Mouse (Mus musculus) kidney, embryonic 14.5 days (tissue): ENCODE results near the gene Rbms3. TPM values are rescaled to one million over a fixed set of nuclear protein-coding genes. Genes with fewer than 3 reads are reported as not detected.

Source experiments
- ATAC-seq: fragments of 200-750 bp; cut with Nextera tagmentation; 2 replicates; pipeline ENCODE4 v1.8.0; 2017; ENCODE audit warnings: moderate number of reproducible peaks, mild to moderate bottlenecking, moderate TSS enrichment, moderate library complexity; ENCODE audit not compliant: low FRiP score, low TSS enrichment
- H3K27ac ChIP-seq: fragments of 300-500 bp; sonication (generic); 2 replicates; pipeline ENCODE4 v1.5.1; 2014; ENCODE audit warnings: low read depth, mild to moderate bottlenecking, low read length, moderate library complexity, mixed read lengths
- H3K27me3 ChIP-seq: fragments of 300-500 bp; sonication (generic); 2 replicates; pipeline ENCODE4 v1.6.1; 2014; ENCODE audit warnings: mild to moderate bottlenecking, low read length; ENCODE audit not compliant: control insufficient read depth, insufficient read depth
- H3K36me3 ChIP-seq: fragments of 300-500 bp; sonication (generic); 2 replicates; pipeline ENCODE4 v1.6.1; 2014; ENCODE audit warnings: low read length, mixed read lengths; ENCODE audit not compliant: control insufficient read depth, insufficient read depth
- H3K4me1 ChIP-seq: fragments of 300-500 bp; sonication (generic); 2 replicates; pipeline ENCODE4 v1.6.1; 2014; ENCODE audit warnings: low read length, mixed read lengths; ENCODE audit not compliant: control insufficient read depth, insufficient read depth
- H3K4me2 ChIP-seq: fragments of 300-500 bp; sonication (generic); replicated peaks from 2 replicates; pipeline ENCODE4 v1.6.1; 2014; ENCODE audit warnings: low read depth, mild to moderate bottlenecking, low read length
- H3K4me3 ChIP-seq: fragments of 300-500 bp; sonication (generic); 2 replicates; pipeline ENCODE4 v1.5.1; 2014; ENCODE audit warnings: mild to moderate bottlenecking, low read length
- H3K9ac ChIP-seq: fragments of 300-500 bp; sonication (generic); 2 replicates; pipeline ENCODE4 v1.6.1; 2014; ENCODE audit warnings: low read depth, mild to moderate bottlenecking, low read length, moderate library complexity
- H3K9me3 ChIP-seq: fragments of 300-500 bp; sonication (generic); 2 replicates; pipeline ENCODE4 v1.6.1; 2016; ENCODE audit warnings: low read length; ENCODE audit not compliant: control insufficient read depth
- WGBS: fragments of 180-500 bp; shearing (Covaris S2); extraction: QIAGEN DNeasy Blood & Tissue Kit; methylation state at CpG from one replicate; pipeline ENCODE4 v1.1.7; 2014; 5-methylcytosine and 5-hydroxymethylcytosine counted together
- polyA plus RNA-seq: library from polyadenylated mRNA; unstranded; fragments of >200 nt; fragmentation: Nextera tagmentation; extraction: Ambion mirVana; gene quantifications from 2 replicates; pipeline ENCODE4 v1.2.1, GENCODE M21; 2014

Rbms3 gene
- polyA plus RNA-seq, 1 experiment from 2014 or later: 73.4 TPM

DNA sequence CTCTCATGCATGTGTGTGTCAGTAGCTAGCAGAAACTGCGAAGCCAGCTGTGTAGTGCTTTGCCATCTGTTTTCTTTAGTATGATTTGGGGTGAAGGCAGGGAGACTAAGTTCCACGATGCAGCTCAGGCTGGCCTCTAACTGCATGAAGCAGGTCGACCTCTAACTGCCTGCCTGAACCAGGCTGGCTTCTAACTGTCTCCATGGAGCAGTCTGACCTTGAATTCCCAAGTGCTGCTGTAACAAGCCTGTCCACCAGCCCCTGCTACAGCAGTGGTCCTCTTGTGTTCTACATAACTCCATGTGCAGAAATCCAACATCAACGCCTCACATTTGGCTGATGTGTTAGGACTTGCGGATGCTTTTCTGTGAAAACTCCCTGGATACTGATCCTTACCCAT lies 1009.3 kb downstream of the Rbms3 start:
- H3K27ac ChIP-seq: no peak overlapping the region

DNA sequence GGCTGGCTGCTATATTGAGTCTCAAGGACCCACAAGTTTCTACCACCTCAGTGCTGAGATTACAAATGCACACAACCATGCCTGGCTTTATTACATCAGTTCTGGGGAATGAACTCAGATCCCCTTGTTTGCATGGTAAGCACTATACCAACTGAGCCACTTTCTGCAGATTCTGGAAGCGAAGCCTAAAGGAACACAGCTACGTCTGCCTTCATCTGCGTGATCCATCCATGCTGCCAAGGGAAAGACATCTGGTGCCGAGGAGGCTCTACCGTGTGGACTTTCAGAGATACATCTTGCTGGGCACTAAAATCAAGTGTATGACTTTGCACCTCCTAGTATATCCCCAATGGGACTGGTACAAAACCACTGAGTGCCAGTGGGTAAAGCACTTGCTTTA lies 1010.8 kb downstream of the Rbms3 start:
- H3K4me1 ChIP-seq: no peaks in the 10 kb centered on the region
- H3K4me2 ChIP-seq: no peak overlapping the region
- H3K36me3 ChIP-seq: no peaks in the 10 kb centered on the region
- WGBS: 95% methylated on average over 5 of the region's 5 CpGs
- no peak overlapping the region for H3K27ac ChIP-seq
- no peaks in the 10 kb centered on the region for H3K27me3 ChIP-seq
- H3K9ac ChIP-seq: no peak overlapping the region
- no peak overlapping the region for H3K4me3 ChIP-seq
- no peaks in the 10 kb centered on the region for H3K9me3 ChIP-seq
- no peak for ATAC-seq

More for the DNA sequence above, 1009.3 kb downstream of the Rbms3 start:
- WGBS: 77% methylated on average over 5 of the region's 5 CpGs
- Histone ChIP-seq H3K36me3 (no peaks in the 10 kb centered on the region), H3K9ac (no peak overlapping the region), H3K9me3 (no peaks in the 10 kb centered on the region), H3K27me3 (no peaks in the 10 kb centered on the region), H3K4me2 (no peak overlapping the region), H3K4me3 (no peak overlapping the region), H3K4me1 (no peaks in the 10 kb centered on the region)
- no peak for ATAC-seq

DNA sequence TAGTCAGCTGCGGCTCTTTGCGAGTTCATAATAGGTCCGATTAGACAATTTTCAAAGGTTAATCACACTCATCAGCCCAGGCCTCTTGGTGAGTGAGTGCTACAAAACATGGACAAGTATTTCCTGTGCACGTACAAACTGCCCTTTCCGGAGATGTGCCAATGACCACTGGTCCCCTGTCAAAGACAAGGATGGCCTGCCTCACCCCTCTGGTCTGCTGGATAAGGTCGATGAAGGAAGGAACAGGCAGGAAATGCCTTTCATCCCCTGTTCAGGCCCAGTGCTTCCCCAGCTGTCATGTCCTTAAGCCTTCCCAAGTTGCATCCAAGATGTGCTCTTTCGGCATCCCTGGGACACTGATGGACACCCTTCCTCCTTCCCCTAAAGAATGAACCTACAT lies 1016.4 kb downstream of the Rbms3 start:
- Histone ChIP-seq H3K9ac (no peak overlapping the region), H3K9me3 (no peaks in the 10 kb centered on the region), H3K4me1 (no peaks in the 10 kb centered on the region), H3K4me3 (no peak overlapping the region), H3K4me2 (no peak overlapping the region), H3K27ac (no peak overlapping the region), H3K36me3 (no peaks in the 10 kb centered on the region), H3K27me3 (no peaks in the 10 kb centered on the region)
- 79% methylated on average over 7 of the region's 7 CpGs for WGBS
- ATAC-seq: no peak

- Histone ChIP-seq H3K4me1 (no peaks in the 10 kb centered on the region), H3K27ac (no peak overlapping the region), H3K9me3 (no peaks in the 10 kb centered on the region), H3K4me3 (no peak overlapping the region), H3K9ac (no peak overlapping the region), H3K27me3 (no peaks in the 10 kb centered on the region), H3K4me2 (no peak overlapping the region), H3K36me3 (no peaks in the 10 kb centered on the region)
- 97% methylated on average over 10 of the region's 10 CpGs for WGBS
- no peak for ATAC-seq
Observed at GRCm38 (mm10) chr9:116596046-116596445, 1033.7 kb downstream of the Rbms3 start.

GRCm38 (mm10) chr9:116592486-116592885 lies 1037.2 kb downstream of the Rbms3 start:
- H3K4me1 ChIP-seq: no peaks in the 10 kb centered on the region
- H3K4me3 ChIP-seq: no peak overlapping the region
- no peak overlapping the region for H3K9ac ChIP-seq
- H3K27me3 ChIP-seq: no peaks in the 10 kb centered on the region
- H3K4me2 ChIP-seq: no peak overlapping the region
- peaks cover 8% of the 10 kb centered on the region; the same call in 1 of the 2 replicates for H3K9me3 ChIP-seq
- ATAC-seq: no peak
- WGBS: 74% methylated on average over 4 of the region's 4 CpGs
- no peak overlapping the region for H3K27ac ChIP-seq
- no peaks in the 10 kb centered on the region for H3K36me3 ChIP-seq

DNA sequence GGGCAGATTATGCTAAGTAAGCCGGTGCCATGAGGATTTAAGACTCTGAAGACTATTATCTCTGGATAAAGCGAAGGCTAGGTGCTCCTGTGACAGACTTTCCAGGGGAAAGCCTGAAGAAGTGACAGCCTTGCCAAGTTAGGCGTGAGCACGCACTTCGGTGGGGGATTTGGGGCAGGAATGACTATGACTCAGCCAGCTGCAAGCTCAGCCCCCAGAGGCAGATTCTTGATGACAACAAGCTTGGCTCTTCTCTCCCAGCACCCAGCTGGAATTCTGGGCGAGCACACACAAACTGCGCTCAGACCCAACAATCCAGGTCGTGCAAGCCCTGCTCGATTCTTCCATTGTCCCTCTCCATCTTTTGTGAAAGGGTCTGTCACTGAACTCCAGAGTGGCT lies 1038.6 kb downstream of the Rbms3 start:
- WGBS: 97% methylated on average over 9 of the region's 9 CpGs
- Histone ChIP-seq H3K27ac (no peak overlapping the region), H3K9ac (no peak overlapping the region), H3K9me3 (peaks cover 8% of the 10 kb centered on the region; the same call in 1 of the 2 replicates), H3K4me2 (no peak overlapping the region), H3K4me1 (no peaks in the 10 kb centered on the region), H3K4me3 (no peak overlapping the region), H3K27me3 (no peaks in the 10 kb centered on the region), H3K36me3 (no peaks in the 10 kb centered on the region)
- ATAC-seq: no peak

DNA sequence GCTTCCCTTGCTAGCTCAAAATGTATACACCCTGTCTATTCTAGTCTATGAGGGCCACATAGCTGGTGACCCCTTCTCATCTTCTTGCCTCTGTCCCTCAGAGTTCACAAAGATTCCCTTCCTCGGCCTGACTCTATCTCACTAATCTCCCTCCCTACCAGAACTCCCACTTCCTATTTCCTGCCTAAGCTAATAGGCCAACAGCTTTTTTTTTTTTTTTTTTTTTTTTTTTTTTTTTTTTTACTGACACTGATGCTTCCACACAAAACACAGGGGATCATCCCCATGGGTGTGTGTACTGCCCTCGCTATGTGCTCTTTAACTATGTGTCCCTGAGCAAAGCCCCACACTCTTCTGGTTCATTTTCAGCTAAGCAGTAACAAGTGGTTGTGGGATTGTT lies 1060.0 kb downstream of the Rbms3 start:
- WGBS: 64% methylated on average over 2 of the region's 2 CpGs
- H3K4me1 ChIP-seq: no peaks in the 10 kb centered on the region

GRCm38 (mm10) chr9:116566711-116567110 lies 1063.0 kb downstream of the Rbms3 start:
- ATAC-seq: no peak
- no peak overlapping the region for H3K9ac ChIP-seq
- 90% methylated on average over 7 of the region's 7 CpGs for WGBS

More for the DNA sequence above, 1060.0 kb downstream of the Rbms3 start:
- H3K27ac ChIP-seq: no peak overlapping the region
- no peak overlapping the region for H3K4me3 ChIP-seq
- H3K27me3 ChIP-seq: no peaks in the 10 kb centered on the region
- ATAC-seq: no peak
- H3K9me3 ChIP-seq: no peaks in the 10 kb centered on the region
- no peak overlapping the region for H3K9ac ChIP-seq
- H3K4me2 ChIP-seq: no peak overlapping the region
- no peaks in the 10 kb centered on the region for H3K36me3 ChIP-seq

DNA sequence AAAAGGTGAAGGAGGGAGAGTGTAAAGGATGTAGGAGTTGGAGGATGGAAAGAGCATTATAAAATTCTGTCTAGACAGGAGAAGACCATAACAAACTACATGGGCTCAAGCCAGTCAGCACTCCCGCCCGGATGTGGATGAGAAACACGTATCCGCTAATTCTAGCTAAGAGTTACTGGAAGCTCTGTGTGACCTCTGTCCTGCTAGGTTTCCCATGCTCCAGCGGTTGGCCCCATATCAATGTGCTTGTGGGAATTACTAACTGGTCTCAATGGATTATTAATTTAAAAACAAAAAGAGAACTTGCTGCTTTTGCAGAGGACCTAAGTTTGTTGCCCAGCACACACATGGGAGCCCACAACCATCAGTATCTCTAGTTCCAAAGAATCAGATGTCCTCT lies 1071.9 kb downstream of the Rbms3 start:
- H3K9ac ChIP-seq: no peak overlapping the region
- 84% methylated on average over 5 of the region's 5 CpGs for WGBS
- H3K27ac ChIP-seq: no peak overlapping the region
- ATAC-seq: no peak
- no peak overlapping the region for H3K4me2 ChIP-seq
- H3K4me1 ChIP-seq: no peaks in the 10 kb centered on the region
- H3K27me3 ChIP-seq: no peaks in the 10 kb centered on the region
- H3K4me3 ChIP-seq: no peak overlapping the region
- H3K9me3 ChIP-seq: no peaks in the 10 kb centered on the region
- no peaks in the 10 kb centered on the region for H3K36me3 ChIP-seq

More at GRCm38 (mm10) chr9:116566711-116567110, 1063.0 kb downstream of the Rbms3 start:
- Histone ChIP-seq H3K4me1 (no peaks in the 10 kb centered on the region), H3K27ac (no peak overlapping the region), H3K4me3 (no peak overlapping the region), H3K27me3 (no peaks in the 10 kb centered on the region), H3K9me3 (no peaks in the 10 kb centered on the region), H3K4me2 (no peak overlapping the region), H3K36me3 (no peaks in the 10 kb centered on the region)
